Mouse (Mus musculus): ENCODE measurements around the gene Donson. TPM values are rescaled to one million over a fixed set of nuclear protein-coding genes. Genes with fewer than 3 reads are reported as not detected.
A peak's percentile ranks its signal among the peaks of the same experiment; 100 is the strongest.

Gene Donson
- 2.3 and 3.0 TPM in 2 replicates for total RNA-seq (2014; rRNA removed)
- 1.6 and 2.9 TPM in 2 replicates for polyA plus RNA-seq (2012; rRNA removed)

- Histone ChIP-seq H3K27me3 (ENCODE audit: control insufficient read depth, insufficient read depth, low read length) (no peaks in the 10 kb centered on the region), H3K4me3 (ENCODE audit: insufficient read depth, low read depth, low read length) (peak within 1 kb of the TSS; percentile 88), H3K4me1 (ENCODE audit: control insufficient read depth, insufficient read depth, low read length) (peaks cover 4% of the 10 kb centered on the region; the same call in 1 of the 2 replicates), H3K36me3 (ENCODE audit: control insufficient read depth, insufficient read depth, low read length) (peaks cover 1% of the 10 kb centered on the region), H3K9ac (ENCODE audit: low read depth, low read length) (peak within 1 kb of the TSS; percentile 97), H3K27ac (replicated peaks; ENCODE audit: insufficient read depth, low read depth, low read length) (peak within 1 kb of the TSS; percentile 42), H3K79me2 (ENCODE audit: control insufficient read depth, insufficient read depth, low read length) (peaks cover 3% of the 10 kb centered on the region; the same call in 1 of the 2 replicates)
- TF ChIP-seq CTCF (IDR thresholded peaks at IDR 0.05; ENCODE audit: low read depth, low read length) (no peak), POLR2A (IDR thresholded peaks at IDR 0.05; ENCODE audit: extremely low read depth, insufficient read depth, low read length) (0 out of 2 replicates have a peak, but pooled peaks have one; percentile 57)
- peak; percentile 61 for DNase-seq (ENCODE audit: extremely low read depth, low read depth, low spot score)
- WGBS, result 1% methylated on average over 71 of the region's 71 CpGs
Observed at GRCm38 (mm10) chr16:91688619-91689334, at the start of gene Donson. TSS of gene Donson (minus strand) at chr16:91688770.

DNA sequence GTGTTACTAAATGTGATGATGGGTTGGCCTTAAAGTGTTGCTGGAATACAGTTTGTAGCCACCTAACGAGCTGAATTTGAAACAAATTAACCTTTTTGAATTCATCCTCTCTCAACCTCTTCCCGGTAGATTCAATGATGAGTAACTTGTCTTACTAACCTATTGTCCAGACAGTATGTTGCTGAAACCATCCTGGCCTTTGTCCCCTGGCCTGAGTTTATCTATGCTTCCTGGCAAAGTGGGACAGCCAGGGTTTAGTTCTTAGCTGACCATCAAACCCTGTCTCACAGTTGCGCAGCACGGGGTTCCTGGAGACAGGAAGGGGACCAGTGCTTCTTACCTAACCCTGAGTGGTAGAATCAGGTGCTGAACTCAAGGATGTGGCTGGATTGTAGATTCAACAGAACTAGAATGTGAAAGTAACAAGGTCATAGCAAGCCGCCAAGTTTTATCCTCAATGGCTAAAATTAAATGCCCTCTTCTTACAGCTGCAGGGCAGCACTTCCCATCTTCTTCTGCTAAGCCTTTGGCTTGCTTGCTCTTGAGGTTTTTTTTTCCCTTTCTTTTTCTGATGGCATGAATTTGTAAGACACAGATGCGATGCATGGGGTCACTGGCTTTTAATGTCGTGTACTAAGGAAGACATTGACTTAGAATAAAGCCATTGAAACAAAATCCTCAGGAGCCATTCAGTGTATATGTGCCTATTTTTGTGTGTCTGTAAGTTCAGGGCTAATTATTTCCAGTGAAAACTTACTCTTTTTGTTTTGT is 47.7 kb upstream of the Donson start:
- TF ChIP-seq POLR2A (IDR thresholded peaks at IDR 0.05; ENCODE audit: extremely low read depth, insufficient read depth, low read length) (no peak), CTCF (IDR thresholded peaks at IDR 0.05; ENCODE audit: low read depth, low read length) (no peak)
- Histone ChIP-seq H3K79me2 (ENCODE audit: control insufficient read depth, insufficient read depth, low read length) (peaks cover 38% of the 10 kb centered on the region), H3K27ac (replicated peaks; ENCODE audit: insufficient read depth, low read depth, low read length) (no peak overlapping the region), H3K9ac (ENCODE audit: low read depth, low read length) (no peak overlapping the region), H3K4me1 (ENCODE audit: control insufficient read depth, insufficient read depth, low read length) (peaks cover 22% of the 10 kb centered on the region), H3K4me3 (ENCODE audit: insufficient read depth, low read depth, low read length) (no peak overlapping the region), H3K27me3 (ENCODE audit: control insufficient read depth, insufficient read depth, low read length) (no peaks in the 10 kb centered on the region), H3K36me3 (ENCODE audit: control insufficient read depth, insufficient read depth, low read length) (no peaks in the 10 kb centered on the region)
- 30% methylated on average over 7 of the region's 7 CpGs for WGBS
- DNase-seq (ENCODE audit: extremely low read depth, low read depth, low spot score), result peak; percentile 91

DNA sequence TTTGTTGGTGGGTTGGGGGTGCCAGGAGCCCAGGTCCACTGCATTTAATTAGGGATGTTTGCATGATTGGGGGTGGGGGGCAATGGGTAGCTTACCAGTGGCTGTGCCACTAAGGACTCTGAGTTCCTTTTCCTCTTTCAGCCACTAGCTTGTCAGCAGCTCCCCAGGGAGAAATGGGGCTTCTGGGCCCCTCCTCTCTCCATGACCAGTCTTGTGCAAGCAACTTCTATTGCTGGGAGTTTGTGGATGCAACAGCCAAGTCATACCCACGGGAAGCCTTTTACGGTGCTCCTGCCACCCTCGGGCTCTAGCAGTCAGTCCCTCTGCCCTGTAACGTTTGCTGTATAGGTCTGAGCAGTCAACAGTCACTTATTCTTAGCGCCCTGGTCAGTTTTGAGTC is 46.2 kb upstream of the Donson start:
- H3K4me3 ChIP-seq (ENCODE audit: insufficient read depth, low read depth, low read length), result no peak overlapping the region
- no peak for TF ChIP-seq CTCF (IDR thresholded peaks at IDR 0.05; ENCODE audit: low read depth, low read length)
- TF ChIP-seq POLR2A (IDR thresholded peaks at IDR 0.05; ENCODE audit: extremely low read depth, insufficient read depth, low read length), result no peak
- H3K4me1 ChIP-seq (ENCODE audit: control insufficient read depth, insufficient read depth, low read length), result peaks cover 20% of the 10 kb centered on the region
- H3K27me3 ChIP-seq (ENCODE audit: control insufficient read depth, insufficient read depth, low read length), result no peaks in the 10 kb centered on the region
- no peak overlapping the region for H3K27ac ChIP-seq (replicated peaks; ENCODE audit: insufficient read depth, low read depth, low read length)
- no peak overlapping the region for H3K9ac ChIP-seq (ENCODE audit: low read depth, low read length)
- no peak for DNase-seq (ENCODE audit: extremely low read depth, low read depth, low spot score)
- H3K79me2 ChIP-seq (ENCODE audit: control insufficient read depth, insufficient read depth, low read length), result peaks cover 34% of the 10 kb centered on the region
- no peaks in the 10 kb centered on the region for H3K36me3 ChIP-seq (ENCODE audit: control insufficient read depth, insufficient read depth, low read length)
- 43% methylated on average over 5 of the region's 5 CpGs for WGBS

DNA sequence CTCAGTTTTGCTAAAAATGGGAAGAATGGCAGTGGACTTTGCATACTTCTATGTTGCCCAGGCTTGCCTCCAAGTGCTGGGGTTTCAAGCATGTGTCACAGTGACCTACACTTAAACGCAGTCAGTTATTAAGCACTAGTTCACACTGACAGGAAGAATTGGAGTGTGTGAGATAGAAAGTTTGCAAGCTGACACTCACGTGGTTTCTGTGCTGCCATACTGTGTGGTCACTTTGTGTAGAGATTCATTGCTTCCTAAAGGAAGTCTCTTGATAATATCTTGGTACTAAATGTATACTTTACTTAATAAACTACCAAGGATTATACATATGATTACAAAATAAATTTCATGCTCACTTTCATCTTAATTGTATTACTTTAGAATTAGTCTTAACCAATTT is 44.2 kb upstream of the Donson start:
- Histone ChIP-seq H3K27ac (replicated peaks; ENCODE audit: insufficient read depth, low read depth, low read length) (no peak overlapping the region), H3K27me3 (ENCODE audit: control insufficient read depth, insufficient read depth, low read length) (no peaks in the 10 kb centered on the region), H3K4me1 (ENCODE audit: control insufficient read depth, insufficient read depth, low read length) (peaks cover 20% of the 10 kb centered on the region), H3K36me3 (ENCODE audit: control insufficient read depth, insufficient read depth, low read length) (no peaks in the 10 kb centered on the region), H3K4me3 (ENCODE audit: insufficient read depth, low read depth, low read length) (no peak overlapping the region), H3K9ac (ENCODE audit: low read depth, low read length) (no peak overlapping the region), H3K79me2 (ENCODE audit: control insufficient read depth, insufficient read depth, low read length) (peaks cover 35% of the 10 kb centered on the region)
- no peak for TF ChIP-seq POLR2A (IDR thresholded peaks at IDR 0.05; ENCODE audit: extremely low read depth, insufficient read depth, low read length)
- no peak for TF ChIP-seq CTCF (IDR thresholded peaks at IDR 0.05; ENCODE audit: low read depth, low read length)
- DNase-seq (ENCODE audit: extremely low read depth, low read depth, low spot score), result no peak
- WGBS, result 52% methylated on average over 2 of the region's 2 CpGs

GRCm38 (mm10) chr16:91730446-91730845 is 41.9 kb upstream of the Donson start:
- H3K4me1 ChIP-seq (ENCODE audit: control insufficient read depth, insufficient read depth, low read length), result peaks cover 15% of the 10 kb centered on the region
- peak overlapping the region; percentile 93 for H3K4me3 ChIP-seq (ENCODE audit: insufficient read depth, low read depth, low read length)
- H3K27me3 ChIP-seq (ENCODE audit: control insufficient read depth, insufficient read depth, low read length), result no peaks in the 10 kb centered on the region
- H3K79me2 ChIP-seq (ENCODE audit: control insufficient read depth, insufficient read depth, low read length), result peaks cover 37% of the 10 kb centered on the region
- H3K27ac ChIP-seq (replicated peaks; ENCODE audit: insufficient read depth, low read depth, low read length), result peak overlapping the region; percentile 19; the same call in 1 of the 2 replicates
- H3K9ac ChIP-seq (ENCODE audit: low read depth, low read length), result peak overlapping the region; percentile 97
- WGBS, result 2% methylated on average over 11 of the region's 11 CpGs
- TF ChIP-seq CTCF (IDR thresholded peaks at IDR 0.05; ENCODE audit: low read depth, low read length) (no peak), POLR2A (IDR thresholded peaks at IDR 0.05; ENCODE audit: extremely low read depth, insufficient read depth, low read length) (no peak)
- peak; percentile 44 for DNase-seq (ENCODE audit: extremely low read depth, low read depth, low spot score)
- H3K36me3 ChIP-seq (ENCODE audit: control insufficient read depth, insufficient read depth, low read length), result no peaks in the 10 kb centered on the region
